Mouse (Mus musculus) heart, embryonic 14.5 days (tissue): ENCODE results near the gene Bbs9. TPM values are rescaled to one million over a fixed set of nuclear protein-coding genes. Genes with fewer than 3 reads are reported as not detected.

Experiments
- ATAC-seq: fragments of 200-750 bp; cut with Nextera tagmentation; 2 replicates; pipeline ENCODE4 v1.8.0; 2017; ENCODE audit warnings: low read depth, moderate TSS enrichment; ENCODE audit not compliant: insufficient number of reproducible peaks, insufficient read depth, low FRiP score
- H3K27ac ChIP-seq, 2 experiments: fragments of 200-500 bp in 1 of 2; fragments of 300-500 bp in 1 of 2; sonication (generic) in 1 of 2; replicated peaks in 1 of 2; 2 replicates each; pipeline ENCODE4 v1.5.1; 2012 to 2014; ENCODE audit warnings: low read depth in 2 of 2, low read length in 2 of 2, control low read depth in 1 of 2, mild to moderate bottlenecking in 1 of 2, mixed read lengths in 1 of 2; ENCODE audit not compliant: control insufficient read depth in 1 of 2, insufficient read depth in 1 of 2
- H3K27me3 ChIP-seq: fragments of 300-500 bp; sonication (generic); 2 replicates; pipeline ENCODE4 v1.6.1; 2014; ENCODE audit warnings: mild to moderate bottlenecking, low read length, control low read depth; ENCODE audit not compliant: control insufficient read depth, insufficient read depth
- H3K36me3 ChIP-seq: fragments of 300-500 bp; sonication (generic); 2 replicates; pipeline ENCODE4 v1.6.1; 2014; ENCODE audit warnings: mild to moderate bottlenecking, control low read depth, low read length, mixed read lengths; ENCODE audit not compliant: control insufficient read depth, insufficient read depth
- H3K4me1 ChIP-seq, 2 experiments: fragments of 200-500 bp in 1 of 2; fragments of 300-500 bp in 1 of 2; sonication (generic) in 1 of 2; 2 replicates each; pipeline ENCODE4 v1.6.1; 2012 to 2014; ENCODE audit warnings: low read length in 2 of 2, control low read depth in 1 of 2, mixed read lengths in 1 of 2; ENCODE audit not compliant: control insufficient read depth in 2 of 2, insufficient read depth in 2 of 2
- H3K4me2 ChIP-seq: fragments of 300-500 bp; sonication (generic); 2 replicates; pipeline ENCODE4 v1.6.1; 2014; ENCODE audit warnings: mild to moderate bottlenecking, low read length
- H3K4me3 ChIP-seq, 2 experiments: fragments of 200-500 bp in 1 of 2; fragments of 300-500 bp in 1 of 2; sonication (generic) in 1 of 2; 2 replicates each; pipeline ENCODE4 v1.5.1; 2012 to 2014; ENCODE audit warnings: low read length in 2 of 2, mild to moderate bottlenecking in 2 of 2, control low read depth in 1 of 2, low read depth in 1 of 2, moderate library complexity in 1 of 2; ENCODE audit not compliant: control insufficient read depth in 1 of 2, insufficient read depth in 1 of 2
- H3K9ac ChIP-seq: fragments of 300-500 bp; sonication (generic); 2 replicates; pipeline ENCODE4 v1.6.1; 2014; ENCODE audit warnings: mild to moderate bottlenecking, low read length
- H3K9me3 ChIP-seq: fragments of 300-500 bp; sonication (generic); 2 replicates; pipeline ENCODE4 v1.6.1; 2016; ENCODE audit warnings: low read length, control low read depth; ENCODE audit not compliant: control insufficient read depth
- WGBS: fragments of 180-500 bp; shearing (Covaris S2); extraction: QIAGEN DNeasy Blood & Tissue Kit; methylation state at CpG from one replicate; pipeline ENCODE4 v1.1.7; 2014; 5-methylcytosine and 5-hydroxymethylcytosine counted together
- polyA plus RNA-seq: library from polyadenylated mRNA; unstranded; fragments of >200 nt; fragmentation: Nextera tagmentation; extraction: Ambion mirVana; gene quantifications from 2 replicates; pipeline ENCODE4 v1.2.1, GENCODE M21; 2014

Bbs9 gene
- polyA plus RNA-seq, 1 experiment from 2014 or later = 11.6 TPM

DNA sequence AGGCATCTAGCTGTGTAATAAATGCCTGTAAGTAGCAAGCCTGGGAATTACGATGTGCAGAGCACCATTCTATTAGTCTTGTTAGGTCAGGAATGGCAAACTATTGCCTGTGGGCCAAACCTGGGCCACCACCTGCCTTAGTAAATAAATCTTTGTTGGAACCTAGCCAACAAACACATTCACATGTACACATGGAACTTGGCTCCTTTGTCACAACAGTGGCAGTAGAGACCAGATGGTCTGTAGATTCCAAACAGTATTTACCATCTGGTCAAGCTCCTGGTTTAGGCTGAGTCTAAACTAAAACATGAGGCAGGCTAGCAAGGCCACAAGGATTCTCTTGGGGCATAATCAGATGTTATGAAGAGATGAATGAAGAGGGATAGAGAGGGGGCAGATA lies 399.7 kb downstream of the Bbs9 start:
- Histone ChIP-seq H3K4me2 (no peak overlapping the region), H3K4me3 (no peak overlapping the region), H3K4me1 (no peaks in the 10 kb centered on the region), H3K27ac (no peak overlapping the region), H3K36me3 (no peaks in the 10 kb centered on the region), H3K9me3 (no peaks in the 10 kb centered on the region), H3K27me3 (no peaks in the 10 kb centered on the region), H3K9ac (no peak overlapping the region)
- 92% methylated on average over 1 of the region's 1 CpGs for WGBS
- ATAC-seq = no peak

DNA sequence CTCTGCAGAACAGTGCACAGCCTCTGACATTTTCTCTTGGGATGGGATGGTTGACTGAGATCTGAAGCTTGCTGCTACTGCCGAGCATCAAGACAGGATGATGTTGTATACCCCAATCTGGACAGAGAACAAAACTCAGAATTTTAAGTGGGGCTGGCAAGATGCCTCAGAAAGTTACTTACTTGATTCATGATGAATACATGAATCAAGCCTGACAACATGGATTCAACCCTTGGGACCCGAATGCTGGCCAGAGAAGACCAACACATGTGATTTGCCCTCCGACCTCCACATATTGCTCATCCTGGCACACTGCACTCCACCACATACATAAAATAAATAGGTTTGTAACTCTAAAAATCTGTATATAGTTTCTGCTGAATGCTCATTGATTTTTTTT lies 403.8 kb downstream of the Bbs9 start:
- H3K36me3 ChIP-seq = no peaks in the 10 kb centered on the region
- no peak overlapping the region for H3K4me2 ChIP-seq
- no peak overlapping the region for H3K4me3 ChIP-seq
- no peak overlapping the region for H3K27ac ChIP-seq
- no peaks in the 10 kb centered on the region for H3K4me1 ChIP-seq
- 77% methylated on average over 3 of the region's 3 CpGs for WGBS
- no peak overlapping the region for H3K9ac ChIP-seq
- no peaks in the 10 kb centered on the region for H3K9me3 ChIP-seq
- H3K27me3 ChIP-seq = no peaks in the 10 kb centered on the region
- no peak for ATAC-seq

- no peak overlapping the region for H3K9ac ChIP-seq
- 77% methylated on average over 4 of the region's 4 CpGs for WGBS
- no peak overlapping the region for H3K4me3 ChIP-seq
- H3K27ac ChIP-seq = no peak overlapping the region
- H3K4me2 ChIP-seq = no peak overlapping the region
- no peaks in the 10 kb centered on the region for H3K4me1 ChIP-seq
- H3K36me3 ChIP-seq = no peaks in the 10 kb centered on the region
- no peaks in the 10 kb centered on the region for H3K27me3 ChIP-seq
- ATAC-seq = no peak
- no peaks in the 10 kb centered on the region for H3K9me3 ChIP-seq
Measured at GRCm38 (mm10) chr9:22886351-22886750, 410.8 kb downstream of the Bbs9 start.

DNA sequence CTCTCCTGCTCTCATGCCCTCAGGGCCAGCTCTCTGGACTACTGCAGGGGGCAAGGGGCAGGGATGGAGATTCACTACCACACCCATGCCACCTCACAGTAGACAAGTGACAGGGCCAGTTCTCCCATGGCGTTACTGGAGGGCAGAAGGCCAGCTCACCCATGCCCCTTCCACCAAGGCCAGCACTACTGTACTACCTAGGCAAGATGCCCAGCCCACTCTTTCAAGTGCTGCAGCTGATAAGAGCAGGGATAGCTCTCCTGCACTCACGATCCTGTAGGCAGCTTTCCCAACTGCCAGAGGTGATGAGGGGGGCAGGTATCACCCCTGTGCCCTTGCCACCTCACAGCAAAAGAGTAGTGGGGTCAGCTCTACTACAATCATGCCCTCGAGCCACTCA lies 429.9 kb downstream of the Bbs9 start:
- Histone ChIP-seq H3K4me1 (peaks cover 4 to 8% of the 10 kb centered on the region in 2 experiments; a peak in 2 of 4 replicates), H3K27ac (no peak overlapping the region), H3K9me3 (no peaks in the 10 kb centered on the region), H3K4me3 (no peak overlapping the region), H3K27me3 (no peaks in the 10 kb centered on the region), H3K9ac (no peak overlapping the region), H3K4me2 (no peak overlapping the region), H3K36me3 (no peaks in the 10 kb centered on the region)
- 31% methylated on average over 3 of the region's 3 CpGs for WGBS
- peak; percentile 68; the same call in 1 of the 2 replicates for ATAC-seq

- no peak for ATAC-seq
- Histone ChIP-seq H3K4me1 (no peaks in the 10 kb centered on the region), H3K27me3 (no peaks in the 10 kb centered on the region), H3K4me2 (no peak overlapping the region), H3K4me3 (no peak overlapping the region), H3K27ac (no peak overlapping the region), H3K9ac (no peak overlapping the region), H3K9me3 (no peaks in the 10 kb centered on the region), H3K36me3 (no peaks in the 10 kb centered on the region)
Measured at GRCm38 (mm10) chr9:22916808-22917207, 441.3 kb downstream of the Bbs9 start.

GRCm38 (mm10) chr9:22935645-22936044 lies 460.1 kb downstream of the Bbs9 start:
- Histone ChIP-seq H3K9me3 (no peaks in the 10 kb centered on the region), H3K27ac (no peak overlapping the region), H3K36me3 (no peaks in the 10 kb centered on the region), H3K4me1 (no peaks in the 10 kb centered on the region), H3K4me2 (no peak overlapping the region), H3K4me3 (no peak overlapping the region), H3K9ac (no peak overlapping the region), H3K27me3 (no peaks in the 10 kb centered on the region)
- ATAC-seq = no peak

Other genes starting within 250 kb of the Bbs9 start
- 4.0 and 4.9 TPM in 2 replicates for gene Zfp599, start 215.8 kb upstream of the Bbs9 start, polyA plus RNA-seq
- gene Zfp810, start 168.1 kb upstream of the Bbs9 start, polyA plus RNA-seq = 16.4 and 16.7 TPM in 2 replicates
- 57.6 and 62.0 TPM in 2 replicates for gene Anln, start 86.5 kb upstream of the Bbs9 start, polyA plus RNA-seq
- gene 9530077C05Rik, start 64.2 kb upstream of the Bbs9 start, polyA plus RNA-seq = 1.9 and 2.2 TPM in 2 replicates
- not detected in 2 replicates for gene Gm17545, start 21.4 kb upstream of the Bbs9 start, polyA plus RNA-seq
- gene Rp9, start 6.0 kb upstream of the Bbs9 start, polyA plus RNA-seq = 51.1 and 52.3 TPM in 2 replicates